Mouse (Mus musculus): ENCODE data around the gene Unc119. TPM values are rescaled to one million over a fixed set of nuclear protein-coding genes. Genes with fewer than 3 reads are reported as not detected.

Gene Unc119
- polyA plus RNA-seq (2012; rRNA removed) (33.5 and 40.3 TPM in 2 replicates), polyA plus RNA-seq (2014; fragmentation: Nextera tagmentation; extraction: Ambion mirVana) (20.9 and 25.2 TPM in 2 replicates)

- Histone ChIP-seq H3K9me3 (ENCODE audit: control insufficient read depth, low read length) (no peaks in the 10 kb centered on the region), H3K36me3 (replicated peaks; ENCODE audit: control insufficient read depth, insufficient read depth, low read depth) (peaks cover 2% of the 10 kb centered on the region; the same call in 1 of the 2 replicates), H3K27ac (peak within 1 kb of the TSS; percentile 88), H3K27me3 (ENCODE audit: control insufficient read depth, insufficient read depth, low read length) (no peaks in the 10 kb centered on the region), H3K9ac (replicated peaks) (peak within 1 kb of the TSS; percentile 84), H3K4me3 (ENCODE audit: insufficient read depth in 1 of 2, low read depth in 2 of 2, low read length in 2 of 2) (peak within 1 kb of the TSS; percentile 56 to 82), H3K4me2 (ENCODE audit: low read depth) (peak within 1 kb of the TSS; percentile 97), H3K4me1 (replicated peaks; ENCODE audit: control insufficient read depth in 2 of 2, insufficient read depth in 2 of 2, low read length in 1 of 2) (peaks cover 28 to 35% of the 10 kb centered on the region in 2 experiments)
- under 1% methylated on average over 58 of the region's 66 CpGs for WGBS (ENCODE audit: insufficient replicate concordance)
- ATAC-seq (ENCODE audit: insufficient read depth) (peak; percentile 65), DNase-seq (ENCODE audit: low read depth in 3 of 3, low spot score in 3 of 3) (peak in 1 of 3 experiments; percentile 49)
- TF ChIP-seq EP300 (IDR thresholded peaks at IDR 0.05; ENCODE audit: low read depth), result no peak
- TF ChIP-seq CTCF (IDR thresholded peaks at IDR 0.05; ENCODE audit: low read depth), result no peak
These were observed at the start of gene Unc119 for GRCm38 (mm10) chr11:78343381-78344327. Gene Unc119, plus strand, starts transcription at chr11:78343482.

GRCm38 (mm10) chr11:78294585-78294984, 48.7 kb upstream of the Unc119 start:
- Histone ChIP-seq H3K4me1 (replicated peaks; ENCODE audit: control insufficient read depth in 2 of 2, insufficient read depth in 2 of 2, low read length in 1 of 2) (no peaks in the 10 kb centered on the region), H3K9me3 (ENCODE audit: control insufficient read depth, low read length) (no peaks in the 10 kb centered on the region), H3K4me2 (ENCODE audit: low read depth) (no peak overlapping the region), H3K9ac (replicated peaks) (no peak overlapping the region), H3K4me3 (ENCODE audit: insufficient read depth in 1 of 2, low read depth in 2 of 2, low read length in 2 of 2) (no peak overlapping the region), H3K27ac (no peak overlapping the region), H3K27me3 (ENCODE audit: control insufficient read depth, insufficient read depth, low read length) (no peaks in the 10 kb centered on the region), H3K36me3 (replicated peaks; ENCODE audit: control insufficient read depth, insufficient read depth, low read depth) (peaks cover 4% of the 10 kb centered on the region)
- no peak for ATAC-seq (ENCODE audit: insufficient read depth)
- no peak for TF ChIP-seq EP300 (IDR thresholded peaks at IDR 0.05; ENCODE audit: low read depth)
- TF ChIP-seq CTCF (IDR thresholded peaks at IDR 0.05; ENCODE audit: low read depth), result no peak
- DNase-seq (ENCODE audit: low read depth in 3 of 3, low spot score in 3 of 3), result no peak
- 73% methylated on average over 6 of the region's 6 CpGs for WGBS (ENCODE audit: insufficient replicate concordance)

- H3K4me2 ChIP-seq (ENCODE audit: low read depth), result peak overlapping the region; percentile 79
- no peak for DNase-seq (ENCODE audit: low read depth in 3 of 3, low spot score in 3 of 3)
- H3K9me3 ChIP-seq (ENCODE audit: control insufficient read depth, low read length), result no peaks in the 10 kb centered on the region
- peak overlapping the region; percentile 68 for H3K9ac ChIP-seq (replicated peaks)
- TF ChIP-seq EP300 (IDR thresholded peaks at IDR 0.05; ENCODE audit: low read depth), result no peak
- TF ChIP-seq CTCF (IDR thresholded peaks at IDR 0.05; ENCODE audit: low read depth), result no peak
- no peaks in the 10 kb centered on the region for H3K27me3 ChIP-seq (ENCODE audit: control insufficient read depth, insufficient read depth, low read length)
- H3K4me1 ChIP-seq (replicated peaks; ENCODE audit: control insufficient read depth in 2 of 2, insufficient read depth in 2 of 2, low read length in 1 of 2), result peaks cover 3 to 7% of the 10 kb centered on the region in 2 experiments; a peak in 3 of 4 replicates
- peaks cover 29% of the 10 kb centered on the region for H3K36me3 ChIP-seq (replicated peaks; ENCODE audit: control insufficient read depth, insufficient read depth, low read depth)
- WGBS (ENCODE audit: insufficient replicate concordance), result 71% methylated on average over 7 of the region's 7 CpGs
- H3K27ac ChIP-seq, result no peak overlapping the region; the same call in 1 of the 2 replicates
- peak overlapping the region; percentile 77 to 98 for H3K4me3 ChIP-seq (ENCODE audit: insufficient read depth in 1 of 2, low read depth in 2 of 2, low read length in 2 of 2)
- peak; percentile 8; the same call in 1 of the 2 replicates for ATAC-seq (ENCODE audit: insufficient read depth)
These were observed 42.4 kb upstream of the Unc119 start for GRCm38 (mm10) chr11:78300917-78301316.

- Histone ChIP-seq H3K4me3 (ENCODE audit: insufficient read depth in 1 of 2, low read depth in 2 of 2, low read length in 2 of 2) (peak within 1 kb of the TSS; percentile 77 to 98), H3K27ac (peak within 1 kb of the TSS; percentile 73), H3K4me2 (ENCODE audit: low read depth) (peak within 1 kb of the TSS; percentile 79), H3K27me3 (ENCODE audit: control insufficient read depth, insufficient read depth, low read length) (no peaks in the 10 kb centered on the region), H3K9ac (replicated peaks) (peak within 1 kb of the TSS; percentile 90), H3K36me3 (replicated peaks; ENCODE audit: control insufficient read depth, insufficient read depth, low read depth) (peaks cover 35% of the 10 kb centered on the region), H3K9me3 (ENCODE audit: control insufficient read depth, low read length) (no peaks in the 10 kb centered on the region), H3K4me1 (replicated peaks; ENCODE audit: control insufficient read depth in 2 of 2, insufficient read depth in 2 of 2, low read length in 1 of 2) (peaks cover 7 to 11% of the 10 kb centered on the region in 2 experiments)
- DNase-seq (ENCODE audit: low read depth in 3 of 3, low spot score in 3 of 3) (peak; percentile 80 to 82 (median 80)), ATAC-seq (ENCODE audit: insufficient read depth) (peak; percentile 99)
- WGBS (ENCODE audit: insufficient replicate concordance), result under 1% methylated on average over 49 of the region's 49 CpGs
- no peak for TF ChIP-seq CTCF (IDR thresholded peaks at IDR 0.05; ENCODE audit: low read depth)
- TF ChIP-seq EP300 (IDR thresholded peaks at IDR 0.05; ENCODE audit: low read depth), result no peak
These were observed 41.8 kb upstream of the Unc119 start, which contains the start of gene Spag5 for GRCm38 (mm10) chr11:78301357-78302084. Gene Spag5, plus strand, starts transcription at chr11:78301529.
